Mouse (Mus musculus): ENCODE data around the gene Gnas.

Gene Gnas

DNA sequence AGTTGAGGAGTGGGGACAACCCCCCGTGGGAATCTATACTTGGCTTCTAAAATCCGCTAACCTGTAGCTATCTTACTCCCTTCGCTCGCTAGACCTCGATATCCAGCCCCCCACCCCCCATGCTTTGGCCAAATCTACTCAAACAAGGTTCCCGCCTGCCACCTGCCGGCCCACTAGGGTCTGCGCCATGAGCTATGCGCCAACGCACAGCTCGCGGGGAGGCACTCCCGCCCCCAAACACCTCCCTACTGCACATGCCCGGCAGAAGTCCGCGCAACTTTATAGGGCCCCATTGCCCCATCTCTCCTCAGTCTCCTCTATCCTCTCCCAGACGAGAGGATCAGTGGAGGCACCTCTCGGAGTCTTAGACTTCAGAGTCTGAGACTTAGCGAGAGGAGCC lies at the start of gene Gnas:
TSS of gene Gnas (plus strand) at position 310 of the 400 bp plus-strand sequence.
- peak; percentile 80 for DNase-seq (ENCODE audit: low spot score)

- DNase-seq (ENCODE audit: low spot score): no peak
Measured at GRCm38 (mm10) chr2:174242431-174242830, 41.7 kb upstream of the Gnas start.

- DNase-seq (ENCODE audit: low spot score): no peak
Measured at GRCm38 (mm10) chr2:174251963-174252362, 32.2 kb upstream of the Gnas start.

DNA sequence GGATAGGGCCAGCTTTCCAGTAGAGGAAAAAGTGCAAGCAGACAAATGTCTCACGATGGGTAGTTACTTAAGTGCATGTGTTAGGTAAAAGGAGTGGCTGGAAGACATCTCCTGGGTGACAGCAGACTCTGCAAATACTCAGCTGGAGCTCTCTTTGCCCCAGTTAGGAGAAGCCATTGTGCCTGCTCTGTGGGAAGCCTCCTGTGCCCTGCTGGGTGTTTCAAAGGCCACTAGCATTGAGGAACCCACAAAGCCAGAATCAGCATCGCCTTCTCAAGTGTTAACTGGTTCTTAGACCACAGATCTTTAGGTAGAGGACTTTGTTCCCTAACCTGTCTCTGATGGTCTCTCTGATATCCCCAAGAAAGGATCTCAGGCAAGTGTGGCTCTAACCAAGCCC lies 26.8 kb upstream of the Gnas start:
- DNase-seq (ENCODE audit: low spot score): no peak

GRCm38 (mm10) chr2:174260004-174260403 lies 24.1 kb upstream of the Gnas start:
- peak; percentile 53 for DNase-seq (ENCODE audit: low spot score)

- DNase-seq (ENCODE audit: low spot score): peak; percentile 25
Measured at GRCm38 (mm10) chr2:174260908-174261800, 23.0 kb upstream of the Gnas start.

GRCm38 (mm10) chr2:174261801-174262200 lies 22.3 kb upstream of the Gnas start:
- no peak for DNase-seq (ENCODE audit: low spot score)

- DNase-seq (ENCODE audit: low spot score): no peak
Measured at GRCm38 (mm10) chr2:174263110-174263815, 20.9 kb upstream of the Gnas start.

GRCm38 (mm10) chr2:174264248-174264647 lies 19.9 kb upstream of the Gnas start:
- no peak for DNase-seq (ENCODE audit: low spot score)

- no peak for DNase-seq (ENCODE audit: low spot score)
Measured at GRCm38 (mm10) chr2:174270416-174270815, 13.7 kb upstream of the Gnas start.

DNA sequence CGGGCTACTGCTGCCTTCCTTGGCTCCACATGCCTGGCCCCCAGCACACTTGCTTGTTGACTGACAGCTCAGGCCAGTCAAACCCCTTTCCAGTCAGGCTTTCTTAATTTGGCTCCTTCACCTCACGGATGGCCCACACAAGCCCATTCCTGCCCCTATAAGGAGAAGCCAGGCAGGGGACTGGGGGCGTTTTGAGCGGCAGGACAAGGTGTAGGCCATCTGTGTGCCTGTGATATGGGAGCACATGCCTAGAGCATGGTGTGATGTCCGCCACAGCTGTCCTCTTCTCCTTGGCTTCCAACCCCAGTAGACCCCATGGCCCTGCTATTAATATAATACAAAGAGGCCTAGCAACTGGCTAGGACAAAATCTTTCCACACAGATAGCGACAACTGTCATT lies 12.7 kb upstream of the Gnas start:
- no peak for DNase-seq (ENCODE audit: low spot score)

GRCm38 (mm10) chr2:174273131-174273530 lies 11.0 kb upstream of the Gnas start:
- no peak for DNase-seq (ENCODE audit: low spot score)

DNA sequence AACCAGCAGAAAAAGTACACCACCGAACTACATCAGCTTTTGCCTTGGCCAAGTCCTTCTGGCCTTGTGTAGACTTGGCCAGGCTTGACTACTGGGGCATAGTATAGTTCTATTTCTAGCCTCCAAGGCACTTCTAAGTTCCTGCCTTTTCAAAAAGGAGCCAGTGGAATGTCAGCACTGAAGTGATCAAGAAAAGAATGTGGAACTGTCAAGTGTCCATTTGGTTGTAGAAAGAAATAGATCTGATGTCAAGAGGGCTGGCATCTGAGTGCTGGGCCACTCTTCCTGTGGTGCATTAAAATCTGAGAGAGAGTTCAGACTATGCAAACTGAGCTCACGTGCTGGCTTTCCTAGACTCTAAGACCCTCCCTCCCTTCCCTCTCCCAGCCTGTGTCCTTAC lies 10.2 kb upstream of the Gnas start:
- no peak for DNase-seq (ENCODE audit: low spot score)

GRCm38 (mm10) chr2:174279771-174280170 lies 4.3 kb upstream of the Gnas start:
- DNase-seq (ENCODE audit: low spot score): no peak

- no peak for DNase-seq (ENCODE audit: low spot score)
Measured at GRCm38 (mm10) chr2:174283341-174283740, 779 bp upstream of the Gnas start.

DNA sequence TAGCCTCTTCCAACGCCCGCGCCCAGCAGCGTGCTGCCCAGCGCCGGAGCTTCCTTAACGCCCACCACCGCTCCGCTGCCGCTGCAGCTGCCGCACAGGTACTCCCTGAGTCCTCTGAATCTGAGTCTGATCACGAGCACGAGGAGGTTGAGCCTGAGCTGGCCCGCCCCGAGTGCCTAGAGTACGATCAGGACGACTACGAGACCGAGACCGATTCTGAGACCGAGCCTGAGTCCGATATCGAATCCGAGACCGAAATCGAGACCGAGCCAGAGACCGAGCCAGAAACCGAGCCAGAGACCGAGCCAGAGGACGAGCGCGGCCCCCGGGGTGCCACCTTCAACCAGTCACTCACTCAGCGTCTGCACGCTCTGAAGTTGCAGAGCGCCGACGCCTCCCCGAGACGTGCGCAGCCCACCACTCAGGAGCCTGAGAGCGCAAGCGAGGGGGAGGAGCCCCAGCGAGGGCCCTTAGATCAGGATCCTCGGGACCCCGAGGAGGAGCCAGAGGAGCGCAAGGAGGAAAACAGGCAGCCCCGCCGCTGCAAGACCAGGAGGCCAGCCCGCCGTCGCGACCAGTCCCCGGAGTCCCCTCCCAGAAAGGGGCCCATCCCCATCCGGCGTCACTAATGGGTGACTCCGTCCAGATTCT lies 812 bp downstream of the Gnas start:
- DNase-seq (ENCODE audit: low spot score): peak; percentile 59

DNA sequence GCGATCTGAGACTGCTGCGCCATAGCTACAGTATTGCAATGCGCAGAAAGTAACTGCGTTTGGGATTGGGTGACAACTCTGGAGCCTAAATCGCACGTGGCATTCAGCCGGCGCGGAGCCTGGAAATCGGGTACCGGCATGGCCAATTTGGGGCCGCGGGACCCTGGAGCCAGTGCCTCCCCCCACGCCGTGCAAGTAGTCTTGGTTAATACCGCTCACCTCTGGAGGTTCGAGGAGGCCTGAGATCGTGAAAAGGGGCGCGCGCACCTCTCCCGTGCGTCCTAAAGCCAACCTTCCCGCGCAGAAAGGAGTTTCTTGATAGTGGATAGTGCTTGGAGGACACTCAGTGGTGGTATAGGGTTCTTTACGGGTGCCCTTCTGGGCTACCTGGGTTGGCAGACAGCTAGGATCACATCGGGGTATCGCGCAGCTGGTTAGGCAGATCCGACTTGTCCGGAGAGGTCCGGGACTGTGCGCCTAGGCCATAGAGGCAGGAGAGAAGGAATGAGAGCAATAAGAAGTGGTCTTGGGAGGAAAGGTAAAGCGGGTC lies 1.9 kb downstream of the Gnas start:
- no peak for DNase-seq (ENCODE audit: low spot score)

GRCm38 (mm10) chr2:174287921-174288320 lies 3.8 kb downstream of the Gnas start:
- no peak for DNase-seq (ENCODE audit: low spot score)

GRCm38 (mm10) chr2:174288673-174289430 lies 4.7 kb downstream of the Gnas start:
- no peak for DNase-seq (ENCODE audit: low spot score)

- no peak for DNase-seq (ENCODE audit: low spot score)
Measured at GRCm38 (mm10) chr2:174291029-174291661, 7.0 kb downstream of the Gnas start.

DNA sequence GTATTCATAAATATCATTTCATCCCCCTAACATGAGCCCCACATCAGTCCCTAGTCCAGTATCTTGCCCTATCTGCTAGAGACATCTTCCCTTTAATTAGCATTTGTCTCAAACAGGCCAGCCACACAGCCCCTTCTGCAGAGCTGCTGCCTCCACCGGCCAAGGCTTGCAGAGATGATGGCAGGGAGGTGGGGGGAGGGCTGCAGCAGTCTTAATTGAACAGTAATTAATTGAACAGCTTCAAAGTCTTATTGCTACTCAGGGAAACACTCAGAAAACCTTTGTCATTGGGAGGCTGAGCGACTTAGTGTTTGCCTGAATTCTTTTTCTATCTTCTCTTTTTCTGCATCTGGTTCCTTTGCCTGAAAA lies 7.5 kb downstream of the Gnas start:
- no peak for DNase-seq (ENCODE audit: low spot score)
